Mouse (Mus musculus): ENCODE data around the gene Gm9821. TPM values are rescaled to one million over a fixed set of nuclear protein-coding genes. Genes with fewer than 3 reads are reported as not detected.
A peak's percentile ranks its signal among the peaks of the same experiment; 100 is the strongest.

Gene Gm9821
- polyA plus RNA-seq, 1 experiment from 2014 or later: 2.2 TPM

GRCm38 (mm10) chr2:91928534-91929350 lies 16.8 kb upstream of the Gm9821 start:
- no peak overlapping the region for H3K27ac ChIP-seq (replicated peaks)
- H3K4me3 ChIP-seq: peak overlapping the region; percentile 30
- peaks cover 52% of the 10 kb centered on the region for H3K4me1 ChIP-seq
- H3K27me3 ChIP-seq (replicated peaks): peaks cover 42% of the 10 kb centered on the region
- no peak for ATAC-seq (ENCODE audit: extremely low read depth, insufficient number of reproducible peaks, low FRiP score, low TSS enrichment)
- no peak overlapping the region for H3K9ac ChIP-seq
- H3K9me3 ChIP-seq: no peaks in the 10 kb centered on the region
- 68% methylated on average over 23 of the region's 23 CpGs for WGBS
- peaks cover 18% of the 10 kb centered on the region for H3K36me3 ChIP-seq
- peak overlapping the region; percentile 61 for H3K4me2 ChIP-seq

DNA sequence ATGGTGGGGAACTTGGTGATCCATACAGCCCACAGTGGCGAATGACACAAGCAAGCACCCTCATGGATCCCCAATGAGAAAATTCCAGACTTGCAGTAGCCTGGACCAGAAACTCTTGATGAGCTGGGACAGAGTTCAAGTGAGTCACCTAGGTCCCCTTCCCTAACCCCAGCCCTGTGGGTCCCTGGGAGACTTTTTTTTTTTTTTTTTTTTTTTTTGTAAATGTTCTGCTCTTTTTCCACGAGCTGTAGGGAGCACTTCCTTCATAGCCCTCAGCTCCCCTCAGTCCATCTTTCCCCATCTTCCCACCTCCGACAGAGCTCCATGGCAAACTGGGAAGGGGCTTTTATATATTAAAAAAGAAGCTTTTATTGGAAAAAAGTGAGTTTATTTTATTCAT lies 16.0 kb upstream of the Gm9821 start:
- ATAC-seq (ENCODE audit: extremely low read depth, insufficient number of reproducible peaks, low FRiP score, low TSS enrichment): no peak
- Histone ChIP-seq H3K4me2 (peak overlapping the region; percentile 81), H3K9ac (peak overlapping the region; percentile 91; the same call in 1 of the 2 replicates), H3K36me3 (peaks cover 25% of the 10 kb centered on the region), H3K4me3 (peak overlapping the region; percentile 64), H3K27ac (replicated peaks) (no peak overlapping the region), H3K4me1 (peaks cover 57% of the 10 kb centered on the region), H3K9me3 (no peaks in the 10 kb centered on the region), H3K27me3 (replicated peaks) (peaks cover 36% of the 10 kb centered on the region)
- 63% methylated on average over 3 of the region's 3 CpGs for WGBS

DNA sequence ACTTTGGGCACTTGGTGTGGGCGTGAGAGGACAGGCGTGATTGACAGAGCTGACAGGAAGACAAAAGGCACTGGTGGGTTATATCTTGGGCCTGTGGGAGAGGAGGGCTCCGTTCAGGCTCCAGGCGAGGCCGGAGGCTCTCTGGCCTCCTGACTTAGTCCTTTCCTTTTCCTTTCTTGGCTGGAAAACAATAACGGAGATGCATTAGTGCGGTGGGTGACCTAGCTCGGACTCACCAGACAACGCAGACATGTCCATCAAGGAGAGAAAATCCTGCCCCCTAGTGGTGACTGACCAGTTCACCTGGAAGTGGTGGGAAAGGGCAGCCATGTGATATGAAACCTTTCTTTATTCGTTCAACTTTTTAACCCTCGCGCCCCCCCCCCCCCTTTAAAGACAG lies 15.6 kb upstream of the Gm9821 start:
- Histone ChIP-seq H3K4me3 (peak overlapping the region; percentile 64), H3K27me3 (replicated peaks) (peaks cover 32% of the 10 kb centered on the region), H3K9me3 (no peaks in the 10 kb centered on the region), H3K4me1 (peaks cover 62% of the 10 kb centered on the region), H3K9ac (peak overlapping the region; percentile 91), H3K4me2 (peak overlapping the region; percentile 81), H3K27ac (replicated peaks) (peak overlapping the region; percentile 93; the same call in 1 of the 2 replicates), H3K36me3 (peaks cover 30% of the 10 kb centered on the region)
- no peak for ATAC-seq (ENCODE audit: extremely low read depth, insufficient number of reproducible peaks, low FRiP score, low TSS enrichment)
- 13% methylated on average over 12 of the region's 12 CpGs for WGBS

DNA sequence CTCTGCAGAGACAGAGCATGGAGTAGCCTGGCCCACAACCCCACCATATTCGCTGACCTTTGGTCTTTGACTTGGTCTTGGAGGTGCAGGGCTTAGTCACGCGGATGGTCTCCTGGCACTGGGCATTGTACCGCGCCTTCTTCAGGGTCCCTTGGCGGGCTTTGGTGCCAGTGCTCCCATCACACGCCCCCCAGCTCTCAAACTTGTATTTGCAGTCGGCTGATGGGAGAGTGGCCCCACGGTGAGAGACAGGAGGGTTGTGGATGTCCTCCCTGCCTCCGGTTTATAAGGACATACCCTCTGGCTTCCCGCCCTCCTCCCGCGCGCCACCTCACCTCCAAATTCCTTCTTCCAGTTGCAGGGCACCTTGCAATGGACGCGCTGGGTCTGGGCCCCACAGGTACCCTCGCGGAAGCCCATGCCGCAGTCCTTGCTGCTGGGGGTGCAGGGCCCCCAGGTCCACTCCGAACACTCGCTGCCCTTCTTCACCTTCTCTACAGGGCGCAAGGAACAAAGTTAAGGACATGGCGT lies 14.7 kb upstream of the Gm9821 start:
- no peak for ATAC-seq (ENCODE audit: extremely low read depth, insufficient number of reproducible peaks, low FRiP score, low TSS enrichment)
- Histone ChIP-seq H3K4me2 (peak overlapping the region; percentile 81), H3K27me3 (replicated peaks) (peaks cover 23% of the 10 kb centered on the region), H3K4me1 (peaks cover 65% of the 10 kb centered on the region), H3K9ac (peak overlapping the region; percentile 91), H3K9me3 (no peaks in the 10 kb centered on the region), H3K36me3 (peaks cover 39% of the 10 kb centered on the region), H3K4me3 (peak overlapping the region; percentile 64), H3K27ac (replicated peaks) (peak overlapping the region; percentile 93)
- WGBS: 3% methylated on average over 23 of the region's 23 CpGs

DNA sequence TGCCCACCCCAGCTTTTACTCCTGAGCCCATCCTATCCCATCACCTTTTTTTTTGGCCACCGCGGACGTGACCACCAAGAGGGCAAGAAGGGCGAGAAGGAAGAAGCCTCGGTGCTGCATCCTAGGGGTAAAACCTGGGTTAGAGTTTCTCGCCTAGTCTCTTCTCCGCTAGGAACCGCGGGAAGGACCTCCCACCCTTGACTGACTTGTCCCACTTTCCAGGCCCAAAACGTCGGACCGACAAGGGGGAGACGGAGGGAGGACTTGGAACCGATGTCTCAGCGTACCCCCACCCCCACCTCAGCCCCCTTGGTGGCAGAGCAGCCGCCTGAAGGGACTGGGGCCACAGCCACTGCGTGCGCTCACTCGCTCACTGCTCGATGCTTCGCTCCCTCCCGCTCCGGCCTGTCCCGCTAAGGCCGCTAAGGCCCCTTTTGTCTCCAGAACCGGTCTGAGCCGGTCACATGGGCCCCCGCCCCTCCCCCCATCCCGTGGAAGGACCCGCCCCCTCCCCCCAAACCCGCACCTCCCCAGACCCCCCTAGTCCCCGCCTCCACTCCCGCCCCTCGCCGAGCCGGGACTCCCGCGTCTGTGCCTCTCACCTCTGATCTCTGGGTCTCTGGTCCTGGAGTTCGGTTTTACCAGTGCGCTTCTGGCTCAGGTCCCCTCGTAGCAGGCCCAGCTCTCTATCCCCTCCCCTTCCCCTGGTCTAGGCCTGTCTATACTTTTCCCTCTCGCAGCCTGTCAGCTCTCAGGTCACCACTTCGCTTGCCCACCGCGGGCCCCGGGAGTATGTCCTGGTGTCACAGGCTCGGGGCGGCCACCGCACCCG lies 14.0 kb upstream of the Gm9821 start:
- peak overlapping the region; percentile 81 for H3K4me2 ChIP-seq
- H3K4me3 ChIP-seq: peak overlapping the region; percentile 64
- H3K9ac ChIP-seq: peak overlapping the region; percentile 91
- peaks cover 16% of the 10 kb centered on the region for H3K27me3 ChIP-seq (replicated peaks)
- ATAC-seq (ENCODE audit: extremely low read depth, insufficient number of reproducible peaks, low FRiP score, low TSS enrichment): peak; percentile 62
- H3K36me3 ChIP-seq: peaks cover 46% of the 10 kb centered on the region
- 2% methylated on average over 49 of the region's 50 CpGs for WGBS
- H3K4me1 ChIP-seq: peaks cover 65% of the 10 kb centered on the region
- H3K9me3 ChIP-seq: no peaks in the 10 kb centered on the region
- H3K27ac ChIP-seq (replicated peaks): peak overlapping the region; percentile 93

GRCm38 (mm10) chr2:91932160-91932711 lies 13.3 kb upstream of the Gm9821 start, which contains the start of gene Mdk:
TSS of gene Mdk (minus strand) at chr2:91932297.
- peak within 1 kb of the TSS; percentile 91 for H3K9ac ChIP-seq
- H3K27me3 ChIP-seq (replicated peaks): peaks cover 12% of the 10 kb centered on the region
- 8% methylated on average over 16 of the region's 16 CpGs for WGBS
- peak within 1 kb of the TSS; percentile 93 for H3K27ac ChIP-seq (replicated peaks)
- peak within 1 kb of the TSS; percentile 81 for H3K4me2 ChIP-seq
- H3K4me3 ChIP-seq: peak within 1 kb of the TSS; percentile 64
- H3K4me1 ChIP-seq: peaks cover 65% of the 10 kb centered on the region
- peaks cover 53% of the 10 kb centered on the region for H3K36me3 ChIP-seq
- H3K9me3 ChIP-seq: no peaks in the 10 kb centered on the region
- peak; percentile 19; the same call in 1 of the 2 replicates for ATAC-seq (ENCODE audit: extremely low read depth, insufficient number of reproducible peaks, low FRiP score, low TSS enrichment)

GRCm38 (mm10) chr2:91932737-91933350 lies 12.7 kb upstream of the Gm9821 start:
- Histone ChIP-seq H3K9me3 (no peaks in the 10 kb centered on the region), H3K27me3 (replicated peaks) (peaks cover 8% of the 10 kb centered on the region), H3K4me1 (peaks cover 65% of the 10 kb centered on the region), H3K4me3 (peak overlapping the region; percentile 64), H3K36me3 (peaks cover 59% of the 10 kb centered on the region), H3K4me2 (peak overlapping the region; percentile 81), H3K9ac (peak overlapping the region; percentile 91), H3K27ac (replicated peaks) (peak overlapping the region; percentile 93)
- 12% methylated on average over 6 of the region's 6 CpGs for WGBS
- peak; percentile 1; the same call in 1 of the 2 replicates for ATAC-seq (ENCODE audit: extremely low read depth, insufficient number of reproducible peaks, low FRiP score, low TSS enrichment)

GRCm38 (mm10) chr2:91933471-91933870 lies 12.0 kb upstream of the Gm9821 start:
- H3K27ac ChIP-seq (replicated peaks): peak overlapping the region; percentile 93
- H3K36me3 ChIP-seq: peaks cover 66% of the 10 kb centered on the region
- H3K9ac ChIP-seq: peak overlapping the region; percentile 91
- H3K9me3 ChIP-seq: no peaks in the 10 kb centered on the region
- H3K4me1 ChIP-seq: peaks cover 60% of the 10 kb centered on the region
- 53% methylated on average over 9 of the region's 9 CpGs for WGBS
- peak overlapping the region; percentile 81 for H3K4me2 ChIP-seq
- no peak overlapping the region for H3K4me3 ChIP-seq
- H3K27me3 ChIP-seq (replicated peaks): peaks cover 6% of the 10 kb centered on the region
- ATAC-seq (ENCODE audit: extremely low read depth, insufficient number of reproducible peaks, low FRiP score, low TSS enrichment): no peak

- Histone ChIP-seq H3K36me3 (peaks cover 71% of the 10 kb centered on the region), H3K9ac (peak overlapping the region; percentile 91; the same call in 1 of the 2 replicates), H3K9me3 (no peaks in the 10 kb centered on the region), H3K27me3 (replicated peaks) (peaks cover under 1% of the 10 kb centered on the region; the same call in 1 of the 2 replicates), H3K4me2 (no peak overlapping the region), H3K4me1 (peaks cover 56% of the 10 kb centered on the region), H3K27ac (replicated peaks) (peak overlapping the region; percentile 93; the same call in 1 of the 2 replicates), H3K4me3 (no peak overlapping the region)
- WGBS: 23% methylated on average over 8 of the region's 8 CpGs
- no peak for ATAC-seq (ENCODE audit: extremely low read depth, insufficient number of reproducible peaks, low FRiP score, low TSS enrichment)
Observed at GRCm38 (mm10) chr2:91934016-91934415, 11.5 kb upstream of the Gm9821 start.

DNA sequence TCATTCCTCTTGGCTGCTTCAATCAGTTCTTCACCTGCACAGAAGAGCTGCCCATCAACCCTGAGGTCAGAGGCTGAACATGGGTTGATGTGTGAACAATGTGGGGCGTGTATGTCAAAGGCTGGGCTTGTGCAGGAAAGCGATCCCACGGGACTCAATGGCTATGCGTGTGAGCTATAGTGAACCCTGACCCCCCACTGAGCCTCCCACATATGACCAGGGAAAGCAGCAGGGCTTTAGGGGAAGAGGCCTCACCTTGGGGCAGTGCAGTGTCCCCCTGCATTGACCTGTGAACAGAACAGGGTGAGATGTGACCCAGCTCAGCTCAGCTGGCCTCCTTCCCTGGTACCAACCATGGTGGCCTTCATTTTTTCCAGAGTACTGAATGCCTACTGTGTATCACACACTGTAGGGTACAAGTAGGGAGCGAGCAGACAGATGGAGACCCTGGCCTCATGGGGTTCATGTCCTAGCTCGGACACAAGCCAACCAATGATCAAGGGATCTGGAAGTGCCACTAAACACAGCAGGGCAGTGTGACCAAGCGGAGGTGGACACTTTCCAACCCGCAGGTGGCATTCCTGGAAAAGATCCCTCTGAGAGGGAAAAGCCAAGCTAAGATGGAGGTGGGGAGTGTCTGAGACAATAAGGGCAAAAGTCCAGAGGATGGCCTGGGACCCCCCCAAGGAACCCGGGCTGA lies 10.5 kb upstream of the Gm9821 start:
- H3K36me3 ChIP-seq: peaks cover 71% of the 10 kb centered on the region
- WGBS: 85% methylated on average over 9 of the region's 9 CpGs
- no peak overlapping the region for H3K4me2 ChIP-seq
- H3K9me3 ChIP-seq: no peaks in the 10 kb centered on the region
- no peaks in the 10 kb centered on the region for H3K27me3 ChIP-seq (replicated peaks)
- H3K4me1 ChIP-seq: peaks cover 51% of the 10 kb centered on the region
- H3K27ac ChIP-seq (replicated peaks): no peak overlapping the region
- no peak for ATAC-seq (ENCODE audit: extremely low read depth, insufficient number of reproducible peaks, low FRiP score, low TSS enrichment)
- H3K9ac ChIP-seq: no peak overlapping the region
- no peak overlapping the region for H3K4me3 ChIP-seq
